Mouse (Mus musculus) hematopoietic stem cell, adult 5-6 weeks (primary cell): ENCODE measurements at regions not wholly inside any gene's neighbourhood (a gene's known extent, or its start where the extent isn't known, plus 50 kb on each side); places are given as distances from the start of the nearest gene placed in this dataset.
"Not testable (repeated sequence)": the region's sequence is repeated elsewhere in the genome, so short reads cannot be mapped to it uniquely, and the experiment has no call there.

Source experiments
- ATAC-seq, 2 experiments: fragments of 125-278 bp in 1 of 2; replicated peaks in 1 of 2; 2 replicates each; pipeline ENCODE4 v1.8.0; 2016 to 2017; ENCODE audit warnings: inconsistent platforms in 2 of 2, mild to moderate bottlenecking in 2 of 2, moderate number of reproducible peaks in 2 of 2, low read depth in 1 of 2, moderate TSS enrichment in 1 of 2; ENCODE audit not compliant: low FRiP score in 2 of 2, poor library complexity in 2 of 2, severe bottlenecking in 2 of 2, insufficient read depth in 1 of 2, low TSS enrichment in 1 of 2

- no peak for ATAC-seq
Measured at GRCm38 (mm10) chr3:69669541-69669940, 52.2 kb upstream of the Nmd3 start.

DNA sequence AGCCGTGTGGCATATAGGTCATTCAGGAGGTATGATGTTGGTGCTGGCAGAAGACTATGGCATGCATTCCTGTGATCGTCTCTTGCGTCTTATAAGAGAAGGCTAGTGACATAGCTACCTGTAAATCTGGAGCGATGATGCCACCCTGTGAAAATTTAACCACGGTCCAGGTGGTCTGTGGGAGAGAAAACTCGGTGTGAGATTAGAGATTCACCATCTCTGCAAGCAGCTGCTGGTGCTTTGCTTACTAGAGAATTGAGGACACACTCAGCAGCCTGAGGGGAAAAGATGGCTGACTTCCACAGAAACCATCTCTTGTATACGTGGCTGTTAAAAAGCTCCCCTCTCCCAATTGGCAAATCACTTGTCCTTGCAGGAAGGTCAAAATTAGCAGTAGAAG lies 54.0 kb upstream of the Nmd3 start:
- ATAC-seq = no peak

DNA sequence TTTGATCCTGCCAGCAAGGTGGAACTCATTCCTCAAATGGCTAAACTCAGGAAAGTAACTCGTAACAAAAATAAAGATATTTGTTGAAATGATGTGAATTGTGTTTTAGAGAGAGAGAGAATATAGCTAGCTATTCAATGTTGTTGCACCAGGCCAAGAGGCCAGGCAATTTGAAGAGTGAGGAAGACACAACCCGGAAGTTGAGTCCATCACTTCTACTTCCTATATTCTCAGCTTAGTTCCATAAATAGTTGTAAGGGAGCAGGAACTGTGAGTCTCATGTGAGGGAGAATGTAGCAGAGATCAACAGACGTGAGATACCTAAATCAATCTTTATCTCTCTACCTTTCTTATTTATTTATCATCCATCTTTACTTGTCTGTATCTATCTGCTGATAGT lies 54.4 kb upstream of the Nmd3 start:
- ATAC-seq = no peak

DNA sequence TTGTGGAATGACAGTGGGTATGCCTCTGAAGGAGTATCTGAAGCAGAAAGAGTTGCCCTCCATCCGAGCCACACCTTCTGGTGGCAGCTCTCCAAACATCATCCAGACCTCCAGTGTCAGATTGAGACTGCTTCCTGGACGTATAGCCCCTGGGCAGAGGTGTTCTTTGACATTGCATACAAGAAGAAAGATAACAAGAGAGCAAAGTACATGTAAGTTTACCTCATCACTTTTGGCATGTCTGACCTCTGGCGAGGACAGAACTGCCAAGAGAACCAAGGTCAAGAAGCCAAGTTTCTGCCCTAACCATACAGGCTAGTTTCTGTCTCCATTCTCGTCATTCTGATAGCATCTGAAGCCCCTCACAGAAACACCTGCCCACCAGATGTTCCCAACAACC lies 57.5 kb upstream of the Nmd3 start:
- no peak for ATAC-seq

DNA sequence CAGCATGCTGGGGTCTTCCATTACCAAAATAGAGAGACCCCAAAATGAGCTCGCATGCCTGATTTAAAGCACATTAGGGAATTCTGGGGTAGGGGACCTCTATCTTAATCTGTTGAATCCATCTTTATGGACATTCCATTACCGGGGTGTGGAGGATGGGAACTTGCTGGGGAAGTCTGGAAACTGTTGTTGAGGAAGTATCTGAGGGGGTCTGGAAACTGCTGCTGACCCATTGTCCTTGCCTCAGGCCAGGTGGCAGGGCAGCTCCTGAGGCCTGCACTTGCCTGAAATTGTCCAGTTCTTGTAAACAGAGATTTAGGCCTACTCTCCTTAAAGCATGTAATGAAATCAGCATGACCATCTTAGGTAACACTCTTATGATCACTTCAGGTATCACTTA lies 59.4 kb upstream of the B3galnt1 start:
- no peak for ATAC-seq

- no peak for ATAC-seq
Measured at GRCm38 (mm10) chr3:69657570-69657969, 58.8 kb upstream of the B3galnt1 start.

GRCm38 (mm10) chr3:69655651-69656050 lies 56.9 kb upstream of the B3galnt1 start:
- ATAC-seq = not testable (repeated sequence)

DNA sequence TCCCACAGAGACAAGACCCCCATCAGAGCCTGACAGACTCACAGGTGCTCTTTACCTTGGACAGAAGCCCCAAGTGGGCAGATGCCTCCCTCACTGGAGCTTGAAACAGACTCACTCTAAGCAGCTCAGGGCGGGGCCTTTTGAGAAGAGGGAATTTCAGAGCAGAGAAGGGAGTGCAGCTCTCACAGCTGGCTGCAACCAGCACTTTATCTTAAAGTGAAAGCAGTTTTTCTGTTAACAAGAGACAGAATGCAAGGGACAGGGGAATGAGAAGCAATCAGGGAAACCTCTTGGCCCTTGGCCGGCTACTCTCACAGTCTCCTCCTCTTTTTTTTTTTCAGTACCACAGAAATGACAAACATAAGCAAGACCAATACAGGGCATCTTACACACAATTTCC lies 56.2 kb upstream of the B3galnt1 start:
- ATAC-seq = 0 out of 4 replicates have a peak, but pooled peaks of 1 of the 2 experiments have one; percentile 17

GRCm38 (mm10) chr3:69653361-69653760 lies 54.6 kb upstream of the B3galnt1 start:
- not testable (repeated sequence) for ATAC-seq

GRCm38 (mm10) chr3:69649561-69649960 lies 50.8 kb upstream of the B3galnt1 start:
- ATAC-seq = no peak
